Mouse (Mus musculus) myocyte (in vitro differentiated cells): ENCODE results near the gene Rptor.

Source experiments
- CEBPB ChIP-seq: IDR thresholded peaks from 2 replicates; pipeline ENCODE4 v1.6.1; 2011; ENCODE audit warnings: mild to moderate bottlenecking, moderate library complexity; ENCODE audit not compliant: poor library complexity, insufficient read depth, severe bottlenecking
- E2F4 ChIP-seq: IDR thresholded peaks from one replicate; pipeline ENCODE4 v1.6.1; 2011; ENCODE audit warnings: mild to moderate bottlenecking, control low read depth, moderate library complexity; ENCODE audit not compliant: insufficient read depth
- MAX ChIP-seq: IDR thresholded peaks from one replicate; pipeline ENCODE4 v1.6.1; 2011; ENCODE audit warnings: low read depth, mild to moderate bottlenecking, control low read depth
- MYOD1 ChIP-seq, 3 experiments: IDR thresholded peaks; one replicate each; pipeline ENCODE4 v1.6.1; 2011; ENCODE audit warnings: control low read depth in 2 of 3, low read depth in 2 of 3, mild to moderate bottlenecking in 2 of 3, moderate library complexity in 1 of 3; ENCODE audit not compliant: insufficient read length in 2 of 3, control insufficient read depth in 1 of 3
- MYOG ChIP-seq, 3 experiments: IDR thresholded peaks; one replicate each; pipeline ENCODE4 v1.6.1; 2011; ENCODE audit warnings: control low read depth in 2 of 3, low read depth in 2 of 3, mild to moderate bottlenecking in 2 of 3; ENCODE audit not compliant: insufficient read length in 2 of 3, control insufficient read depth in 1 of 3, insufficient read depth in 1 of 3
- POLR2A ChIP-seq: IDR thresholded peaks from one replicate; pipeline ENCODE4 v1.6.1; 2011; ENCODE audit warnings: low read depth, mild to moderate bottlenecking, control low read depth, moderate library complexity; ENCODE audit not compliant: insufficient read length
- POLR2AphosphoS2 ChIP-seq: IDR thresholded peaks from one replicate; pipeline ENCODE4 v1.6.1; 2011; ENCODE audit warnings: low read depth, control low read depth; ENCODE audit not compliant: insufficient read length
- REST ChIP-seq: IDR thresholded peaks from one replicate; pipeline ENCODE4 v1.6.1; 2011; ENCODE audit warnings: mild to moderate bottlenecking, control low read depth, moderate library complexity; ENCODE audit not compliant: insufficient read depth, insufficient read length
- TCF12 ChIP-seq: IDR thresholded peaks from one replicate; pipeline ENCODE4 v1.6.1; 2011; ENCODE audit warnings: mild to moderate bottlenecking, control low read depth; ENCODE audit not compliant: poor library complexity, insufficient read depth, severe bottlenecking
- TCF3 ChIP-seq: IDR thresholded peaks from one replicate; pipeline ENCODE4 v1.6.1; 2011; ENCODE audit warnings: low read depth, control low read depth; ENCODE audit not compliant: insufficient read length
- USF1 ChIP-seq: IDR thresholded peaks from one replicate; pipeline ENCODE4 v1.6.1; 2011; ENCODE audit warnings: low read depth, mild to moderate bottlenecking, control low read depth, moderate library complexity

DNA sequence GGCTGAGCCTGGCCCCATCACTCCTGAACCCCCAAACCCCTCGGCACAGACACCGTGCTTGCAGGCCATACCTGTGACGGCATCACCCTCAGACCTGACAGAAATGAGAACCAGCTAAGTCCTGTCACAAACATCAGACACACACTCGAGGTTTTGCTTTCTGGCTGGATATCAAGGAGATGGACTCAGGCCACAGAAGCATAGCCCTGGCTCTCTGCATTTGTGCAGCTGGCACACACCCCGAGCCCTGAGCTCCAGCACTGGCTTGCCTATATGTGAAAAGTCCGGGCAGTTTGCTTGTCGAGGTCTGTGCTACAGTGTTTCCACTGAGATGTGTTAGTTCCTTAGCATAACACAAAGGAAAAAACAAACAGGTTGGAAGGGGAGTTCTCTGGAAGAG lies 305.0 kb downstream of the Rptor start:
- TF ChIP-seq POLR2A (no peak), MYOD1 (IDR thresholded peaks at IDR 0.05; ENCODE audit: control insufficient read depth in 1 of 3, insufficient read length in 2 of 3, low read depth in 2 of 3) (no peak), MAX (no peak), MYOG (IDR thresholded peaks at IDR 0.05; ENCODE audit: control insufficient read depth in 1 of 3, insufficient read depth in 1 of 3, insufficient read length in 2 of 3, low read depth in 2 of 3) (no peak), TCF12 (no peak), USF1 (no peak), E2F4 (no peak), POLR2AphosphoS2 (no peak), CEBPB (no peak), REST (no peak), TCF3 (no peak)
